Mouse (Mus musculus): ENCODE results near the gene Supt3. TPM values are rescaled to one million over a fixed set of nuclear protein-coding genes. Genes with fewer than 3 reads are reported as not detected.

Supt3 gene
- polyA plus RNA-seq, 1 experiment from 2014 or later, result 20.0 TPM

DNA sequence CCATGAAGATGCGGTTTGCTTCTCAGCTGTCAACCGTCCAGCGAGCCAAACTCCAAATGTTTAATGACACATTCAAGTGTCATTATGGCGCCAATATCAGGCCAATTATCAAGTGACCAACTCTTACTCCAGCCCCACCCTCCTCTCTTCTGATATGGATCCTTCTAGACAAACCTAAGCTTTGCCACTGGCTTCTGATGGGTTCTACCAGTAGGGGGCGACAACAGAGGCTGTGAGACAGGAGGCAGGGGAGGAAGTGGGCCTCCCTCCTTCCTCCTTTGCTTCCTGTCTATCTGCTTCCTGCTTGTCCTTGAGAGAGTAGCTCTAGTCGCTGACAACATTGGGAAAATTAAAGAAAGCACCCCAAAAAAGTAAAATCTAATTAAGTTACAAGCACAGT lies 383.7 kb downstream of the Supt3 start:
- no peaks in the 10 kb centered on the region for H3K9me3 ChIP-seq (replicated peaks)
- no peak overlapping the region for H3K4me3 ChIP-seq
- 88% methylated on average over 6 of the region's 6 CpGs for WGBS
- ATAC-seq, result no peak
- H3K27me3 ChIP-seq, result no peaks in the 10 kb centered on the region
- no peak overlapping the region for H3K27ac ChIP-seq
- no peak overlapping the region for H3K9ac ChIP-seq
- H3K4me1 ChIP-seq, result 0 out of 2 replicates have a peak, but pooled peaks cover under 1% of the 10 kb centered on the region
- H3K36me3 ChIP-seq (ENCODE audit: poor library complexity, severe bottlenecking), result no peaks in the 10 kb centered on the region
- H3K4me2 ChIP-seq, result no peak overlapping the region

DNA sequence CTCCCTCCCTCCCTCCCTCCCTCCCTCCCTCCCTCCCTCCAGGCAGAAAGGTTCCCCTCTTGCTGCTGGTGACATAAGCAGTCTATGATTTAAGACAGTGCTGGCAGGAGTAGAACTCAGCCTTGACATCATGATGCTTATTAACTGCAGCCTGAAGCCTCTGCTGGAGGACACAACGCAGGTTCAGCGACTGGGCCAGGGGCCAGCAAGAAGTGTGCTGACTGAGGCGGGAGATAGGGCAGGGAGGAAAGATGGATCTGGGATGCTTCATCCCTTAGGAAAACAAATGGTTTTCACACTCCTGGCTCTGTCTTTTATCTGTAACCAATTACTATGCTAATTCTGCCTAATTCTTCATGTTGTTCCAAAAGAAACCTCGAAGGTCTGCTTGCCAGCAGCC lies 388.8 kb downstream of the Supt3 start:
- H3K4me1 ChIP-seq, result 0 out of 2 replicates have a peak, but pooled peaks cover 8% of the 10 kb centered on the region
- 44% methylated on average over 4 of the region's 4 CpGs for WGBS

More for the DNA sequence above, 388.8 kb downstream of the Supt3 start:
- H3K9me3 ChIP-seq (replicated peaks), result no peaks in the 10 kb centered on the region
- H3K4me2 ChIP-seq, result no peak overlapping the region
- no peak overlapping the region for H3K9ac ChIP-seq
- H3K4me3 ChIP-seq, result no peak overlapping the region
- no peaks in the 10 kb centered on the region for H3K27me3 ChIP-seq
- no peak overlapping the region for H3K27ac ChIP-seq
- no peak for ATAC-seq
- no peaks in the 10 kb centered on the region for H3K36me3 ChIP-seq (ENCODE audit: poor library complexity, severe bottlenecking)

Other genes with a start within 250 kb of the Supt3 start
- 0.18 and 0.73 TPM in 2 replicates for gene Runx2, start 37.6 kb downstream of the Supt3 start, polyA plus RNA-seq (2015; fragmentation: Nextera tagmentation; extraction: Ambion mirVana)

Measured in forebrain, embryonic 13.5 days (tissue).